Mouse (Mus musculus) heart, postnatal 0 days (tissue): ENCODE measurements at regions not wholly inside any gene's neighbourhood (a gene's known extent, or its start where the extent isn't known, plus 50 kb on each side); places are given as distances from the start of the nearest gene placed in this dataset.

Experiments
- CTCF ChIP-seq: IDR thresholded peaks from 2 replicates; pipeline ENCODE4 v1.5.1; 2016; ENCODE audit warnings: antibody characterized with exemption, control low read depth, low read depth
- EP300 ChIP-seq: IDR thresholded peaks from 2 replicates; pipeline ENCODE4 v1.6.1; 2016; ENCODE audit warnings: antibody characterized with exemption, low read depth

- TF ChIP-seq CTCF (no peak), EP300 (no peak)
These were observed 259.6 kb downstream of the Hhipl2 start for GRCm38 (mm10) chr1:183677585-183677984.
